Mouse (Mus musculus) hindbrain, embryonic 14.5 days (tissue): ENCODE measurements at regions not wholly inside any gene's neighbourhood (a gene's known extent, or its start where the extent isn't known, plus 50 kb on each side); places are given as distances from the start of the nearest gene placed in this dataset.

Experiments used
- ATAC-seq: fragments of 200-750 bp; cut with Nextera tagmentation; 2 replicates; pipeline ENCODE4 v1.8.0; 2017; ENCODE audit warnings: moderate number of reproducible peaks, mild to moderate bottlenecking, moderate TSS enrichment, moderate library complexity; ENCODE audit not compliant: low FRiP score
- DNase-seq: peaks from one replicate; pipeline ENCODE4 v3.0.0-alpha.2; 2015; ENCODE audit warnings: low spot score
- H3K27ac ChIP-seq: fragments of 300-500 bp; sonication (generic); 2 replicates; pipeline ENCODE4 v1.5.1; 2014; ENCODE audit warnings: mild to moderate bottlenecking, moderate library complexity
- H3K27me3 ChIP-seq: fragments of 300-500 bp; sonication (generic); 2 replicates; pipeline ENCODE4 v1.6.1; 2014; ENCODE audit warnings: mild to moderate bottlenecking, low read length, mixed read lengths; ENCODE audit not compliant: control insufficient read depth, insufficient read depth
- H3K36me3 ChIP-seq: fragments of 300-500 bp; sonication (generic); replicated peaks from 2 replicates; pipeline ENCODE4 v1.6.1; 2014; ENCODE audit not compliant: control insufficient read depth, insufficient read depth
- H3K4me1 ChIP-seq: fragments of 300-500 bp; sonication (generic); replicated peaks from 2 replicates; pipeline ENCODE4 v1.6.1; 2014; ENCODE audit warnings: antibody characterized with exemption, low read length, mixed read lengths; ENCODE audit not compliant: control insufficient read depth, insufficient read depth
- H3K4me2 ChIP-seq: fragments of 300-500 bp; sonication (generic); replicated peaks from 2 replicates; pipeline ENCODE4 v1.6.1; 2014; ENCODE audit warnings: mild to moderate bottlenecking, moderate library complexity
- H3K4me3 ChIP-seq: fragments of 300-500 bp; sonication (generic); replicated peaks from 2 replicates; pipeline ENCODE4 v1.5.1; 2014; ENCODE audit warnings: mild to moderate bottlenecking, low read length
- H3K9ac ChIP-seq: fragments of 300-500 bp; sonication (generic); 2 replicates; pipeline ENCODE4 v1.6.1; 2014
- H3K9me3 ChIP-seq: fragments of 300-500 bp; sonication (generic); 2 replicates; pipeline ENCODE4 v1.6.1; 2016; ENCODE audit warnings: low read length; ENCODE audit not compliant: control insufficient read depth
- WGBS: fragments of 180-500 bp; shearing (Covaris S2); extraction: QIAGEN DNeasy Blood & Tissue Kit; methylation state at CpG from one replicate; pipeline ENCODE4 v1.1.7; 2014; 5-methylcytosine and 5-hydroxymethylcytosine counted together

- ATAC-seq: no peak
- H3K9ac ChIP-seq: no peak overlapping the region
These were observed 492.2 kb upstream of the Klf4 start for GRCm38 (mm10) chr4:56024478-56024877.

GRCm38 (mm10) chr4:56018212-56018611, 485.9 kb upstream of the Klf4 start:
- Histone ChIP-seq H3K9ac (no peak overlapping the region), H3K9me3 (no peaks in the 10 kb centered on the region), H3K36me3 (no peaks in the 10 kb centered on the region), H3K27ac (no peak overlapping the region), H3K27me3 (no peaks in the 10 kb centered on the region), H3K4me1 (no peaks in the 10 kb centered on the region), H3K4me2 (no peak overlapping the region), H3K4me3 (no peak overlapping the region)
- DNase-seq (no peak), ATAC-seq (no peak)
- WGBS: 95% methylated on average over 8 of the region's 8 CpGs

More at GRCm38 (mm10) chr4:56024478-56024877, 492.2 kb upstream of the Klf4 start:
- H3K9me3 ChIP-seq: no peaks in the 10 kb centered on the region
- no peak overlapping the region for H3K4me2 ChIP-seq
- no peak overlapping the region for H3K4me3 ChIP-seq
- H3K4me1 ChIP-seq: no peaks in the 10 kb centered on the region
- H3K27ac ChIP-seq: no peak overlapping the region
- no peak for DNase-seq
- H3K36me3 ChIP-seq: no peaks in the 10 kb centered on the region
- H3K27me3 ChIP-seq: no peaks in the 10 kb centered on the region

- H3K4me3 ChIP-seq: no peak overlapping the region
- 89% methylated on average over 7 of the region's 7 CpGs for WGBS
- no peak overlapping the region for H3K27ac ChIP-seq
- no peak overlapping the region for H3K4me2 ChIP-seq
- no peaks in the 10 kb centered on the region for H3K27me3 ChIP-seq
- no peaks in the 10 kb centered on the region for H3K36me3 ChIP-seq
- ATAC-seq: no peak
- H3K9ac ChIP-seq: no peak overlapping the region
- H3K4me1 ChIP-seq: no peaks in the 10 kb centered on the region
- no peak for DNase-seq
- no peaks in the 10 kb centered on the region for H3K9me3 ChIP-seq
These were observed 483.2 kb upstream of the Klf4 start for GRCm38 (mm10) chr4:56015481-56015880.

GRCm38 (mm10) chr4:56008287-56008686, 476.0 kb upstream of the Klf4 start:
- H3K27me3 ChIP-seq: no peaks in the 10 kb centered on the region
- DNase-seq (no peak), ATAC-seq (no peak)
- no peak overlapping the region for H3K4me3 ChIP-seq
- H3K4me2 ChIP-seq: no peak overlapping the region
- WGBS: 79% methylated on average over 2 of the region's 2 CpGs
- H3K27ac ChIP-seq: no peak overlapping the region
- H3K36me3 ChIP-seq: no peaks in the 10 kb centered on the region
- no peaks in the 10 kb centered on the region for H3K4me1 ChIP-seq
- no peaks in the 10 kb centered on the region for H3K9me3 ChIP-seq
- no peak overlapping the region for H3K9ac ChIP-seq

GRCm38 (mm10) chr4:56004227-56004626, 472.0 kb upstream of the Klf4 start:
- H3K9me3 ChIP-seq: no peaks in the 10 kb centered on the region
- DNase-seq: no peak
- 83% methylated on average over 5 of the region's 5 CpGs for WGBS

GRCm38 (mm10) chr4:56001312-56001731, 469.1 kb upstream of the Klf4 start:
- no peak overlapping the region for H3K9ac ChIP-seq
- H3K27me3 ChIP-seq: no peaks in the 10 kb centered on the region
- H3K4me1 ChIP-seq: no peaks in the 10 kb centered on the region
- DNase-seq (peak; percentile 74), ATAC-seq (peak; percentile 74; the same call in 1 of the 2 replicates)
- H3K9me3 ChIP-seq: no peaks in the 10 kb centered on the region
- H3K36me3 ChIP-seq: no peaks in the 10 kb centered on the region
- no peak overlapping the region; the same call in 1 of the 2 replicates for H3K27ac ChIP-seq
- H3K4me2 ChIP-seq: no peak overlapping the region
- WGBS: 45% methylated on average over 3 of the region's 3 CpGs
- H3K4me3 ChIP-seq: no peak overlapping the region

More at GRCm38 (mm10) chr4:56004227-56004626, 472.0 kb upstream of the Klf4 start:
- Histone ChIP-seq H3K4me3 (no peak overlapping the region), H3K4me1 (no peaks in the 10 kb centered on the region), H3K36me3 (no peaks in the 10 kb centered on the region), H3K27ac (no peak overlapping the region), H3K27me3 (no peaks in the 10 kb centered on the region), H3K4me2 (no peak overlapping the region), H3K9ac (no peak overlapping the region)
- no peak for ATAC-seq

- Histone ChIP-seq H3K27ac (no peak overlapping the region), H3K4me2 (no peak overlapping the region), H3K4me1 (no peaks in the 10 kb centered on the region), H3K9me3 (no peaks in the 10 kb centered on the region), H3K4me3 (no peak overlapping the region), H3K9ac (no peak overlapping the region), H3K36me3 (no peaks in the 10 kb centered on the region), H3K27me3 (no peaks in the 10 kb centered on the region)
- no peak for DNase-seq
- ATAC-seq: no peak
These were observed 451.8 kb upstream of the Klf4 start for GRCm38 (mm10) chr4:55984026-55984425.

- no peak overlapping the region for H3K27ac ChIP-seq
- 94% methylated on average over 4 of the region's 4 CpGs for WGBS
- H3K9ac ChIP-seq: no peak overlapping the region
- no peaks in the 10 kb centered on the region for H3K36me3 ChIP-seq
- H3K4me1 ChIP-seq: no peaks in the 10 kb centered on the region
- H3K4me2 ChIP-seq: no peak overlapping the region
- DNase-seq (no peak), ATAC-seq (no peak)
- H3K4me3 ChIP-seq: no peak overlapping the region
- H3K27me3 ChIP-seq: no peaks in the 10 kb centered on the region
- no peaks in the 10 kb centered on the region for H3K9me3 ChIP-seq
These were observed 446.3 kb upstream of the Klf4 start for GRCm38 (mm10) chr4:55978539-55978938.

GRCm38 (mm10) chr4:55976265-55976664, 444.0 kb upstream of the Klf4 start:
- H3K4me2 ChIP-seq: no peak overlapping the region
- H3K4me3 ChIP-seq: no peak overlapping the region
- H3K27ac ChIP-seq: no peak overlapping the region
- H3K4me1 ChIP-seq: no peaks in the 10 kb centered on the region
- ATAC-seq: no peak
- no peaks in the 10 kb centered on the region for H3K27me3 ChIP-seq
- WGBS: 94% methylated on average over 2 of the region's 2 CpGs
- H3K9me3 ChIP-seq: no peaks in the 10 kb centered on the region
- DNase-seq: no peak
- H3K9ac ChIP-seq: no peak overlapping the region
- no peaks in the 10 kb centered on the region for H3K36me3 ChIP-seq

- H3K4me1 ChIP-seq: no peaks in the 10 kb centered on the region
- 84% methylated on average over 1 of the region's 1 CpGs for WGBS
- H3K27ac ChIP-seq: no peak overlapping the region
These were observed 441.4 kb upstream of the Klf4 start for GRCm38 (mm10) chr4:55973706-55974105.

More at GRCm38 (mm10) chr4:55973706-55974105, 441.4 kb upstream of the Klf4 start:
- Histone ChIP-seq H3K4me3 (no peak overlapping the region), H3K4me2 (no peak overlapping the region), H3K36me3 (no peaks in the 10 kb centered on the region), H3K27me3 (no peaks in the 10 kb centered on the region), H3K9ac (no peak overlapping the region), H3K9me3 (no peaks in the 10 kb centered on the region)
- DNase-seq (no peak), ATAC-seq (no peak)
